Mouse (Mus musculus) embryonic fibroblast, embryonic 13.5 days (primary cell): ENCODE data around the gene Cacna1e. TPM values are rescaled to one million over a fixed set of nuclear protein-coding genes. Genes with fewer than 3 reads are reported as not detected.

Source experiments
- H3K27ac ChIP-seq: 2 replicates; pipeline ENCODE4 v1.5.1; 2012; ENCODE audit warnings: low read length, control low read depth, inconsistent platforms; ENCODE audit not compliant: insufficient read depth
- H3K4me1 ChIP-seq: 2 replicates; pipeline ENCODE4 v1.6.1; 2011; ENCODE audit warnings: low read length; ENCODE audit not compliant: control insufficient read depth, insufficient read depth
- H3K4me3 ChIP-seq: 2 replicates; pipeline ENCODE4 v1.5.1; 2011; ENCODE audit warnings: mild to moderate bottlenecking, control low read depth, low read length; ENCODE audit not compliant: insufficient read depth
- CTCF ChIP-seq: IDR thresholded peaks from 2 replicates; pipeline ENCODE4 v1.5.1; 2011; ENCODE audit warnings: mild to moderate bottlenecking, control low read depth, low read length, moderate library complexity, borderline replicate concordance; ENCODE audit not compliant: insufficient read depth
- POLR2A ChIP-seq: IDR thresholded peaks from 2 replicates; pipeline ENCODE4 v1.6.1; 2011; ENCODE audit warnings: low read depth, mild to moderate bottlenecking, control low read depth, low read length, moderate library complexity
- polyA plus RNA-seq: library from polyadenylated mRNA; stranded (reverse); fragments of >200 nt; gene quantifications from 2 replicates; pipeline ENCODE4 v1.2.4, GENCODE M21; 2011; ENCODE audit warnings: low read depth; ENCODE audit not compliant: missing spikeins, insufficient read length

Gene Cacna1e
- polyA plus RNA-seq, 1 experiment = not detected

DNA sequence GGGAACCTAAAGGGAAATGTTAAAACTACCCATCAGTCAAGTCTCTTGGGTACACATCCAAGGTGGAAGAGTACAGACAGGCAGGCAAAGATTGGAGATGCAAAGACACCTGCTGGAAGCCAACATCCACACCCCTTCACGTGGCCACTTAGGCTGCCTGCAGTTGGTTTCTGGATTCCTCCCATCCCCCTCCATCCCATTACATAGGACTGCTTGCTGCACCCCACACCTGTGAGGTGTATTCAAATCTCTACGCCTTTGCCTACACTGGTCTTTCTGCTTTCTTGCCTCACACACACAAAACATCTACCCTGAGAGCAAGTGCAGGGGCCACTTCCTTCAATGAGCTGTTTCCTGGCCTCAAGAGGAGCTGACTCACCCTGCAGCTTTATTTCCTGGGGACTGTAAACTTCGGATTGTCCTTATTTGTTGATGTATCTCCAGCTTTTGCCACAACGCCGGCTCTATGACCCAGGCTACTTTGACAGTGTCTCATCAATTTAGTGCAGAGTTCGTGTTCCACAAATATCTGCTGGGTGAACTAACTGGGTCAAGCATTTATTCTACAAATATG is 43.2 kb downstream of the Cacna1e start:
- no peak overlapping the region for H3K4me3 ChIP-seq
- TF ChIP-seq POLR2A = no peak
- TF ChIP-seq CTCF = no peak
- no peaks in the 10 kb centered on the region for H3K4me1 ChIP-seq
- H3K27ac ChIP-seq = no peak overlapping the region

DNA sequence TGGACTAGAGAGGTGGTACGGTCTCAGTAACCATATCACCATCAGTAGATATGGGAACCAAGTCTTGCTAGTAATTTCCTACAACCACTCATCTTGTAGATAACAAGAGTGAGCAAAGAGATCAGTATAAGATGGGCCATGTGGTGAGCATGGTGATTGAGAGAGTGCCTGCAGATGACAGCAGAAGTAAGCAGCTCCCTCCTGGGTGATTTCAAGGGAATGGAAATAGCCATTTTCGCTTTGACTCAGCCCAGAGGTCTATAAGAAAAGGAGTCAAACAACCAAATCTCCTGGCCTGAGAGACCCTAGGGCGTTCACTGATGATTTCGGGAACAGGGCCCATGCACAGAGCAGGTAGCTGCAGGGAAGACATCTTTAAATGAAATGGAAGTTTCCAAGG is 45.0 kb downstream of the Cacna1e start:
- TF ChIP-seq POLR2A (no peak), CTCF (no peak)
- no peak overlapping the region for H3K4me3 ChIP-seq
- H3K27ac ChIP-seq = no peak overlapping the region
- no peaks in the 10 kb centered on the region for H3K4me1 ChIP-seq

DNA sequence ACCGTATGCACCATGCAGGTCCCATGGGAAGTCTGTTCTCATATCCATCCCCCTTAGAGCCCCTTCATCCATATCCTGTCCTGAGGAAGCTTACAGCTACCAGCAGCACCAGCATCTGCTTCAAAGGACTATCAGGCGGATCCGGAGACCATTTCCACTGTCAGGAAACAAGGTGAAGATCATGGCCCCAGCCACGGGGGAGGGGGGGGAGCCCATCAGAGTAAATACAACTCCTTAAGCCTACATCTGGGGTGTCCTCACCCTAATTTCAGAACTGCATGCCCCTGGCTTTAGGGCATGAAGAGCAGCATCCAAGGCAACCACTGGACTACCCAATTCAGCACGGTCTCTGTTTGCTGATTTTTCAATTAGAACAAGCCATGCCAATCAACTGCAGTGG is 47.8 kb downstream of the Cacna1e start:
- Histone ChIP-seq H3K27ac (no peak overlapping the region), H3K4me3 (no peak overlapping the region), H3K4me1 (no peaks in the 10 kb centered on the region)
- TF ChIP-seq POLR2A (no peak), CTCF (no peak)

DNA sequence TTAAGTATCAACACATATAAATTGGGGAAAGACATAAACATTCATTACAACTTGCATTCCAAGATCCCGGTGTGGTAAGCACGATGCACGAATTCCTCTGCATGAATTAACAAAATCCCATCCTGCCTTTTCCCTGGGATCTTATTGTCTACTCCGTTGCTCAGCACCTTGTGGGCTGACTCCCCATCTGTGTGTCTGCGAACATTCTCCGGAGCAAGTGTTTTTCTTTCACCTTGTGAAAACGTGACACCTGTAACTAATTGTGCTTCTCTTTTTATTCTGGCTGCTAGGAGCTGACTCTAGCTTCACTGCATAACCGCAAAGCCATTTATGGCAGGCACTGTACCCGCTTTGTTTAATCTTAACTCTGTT is 52.1 kb downstream of the Cacna1e start:
- TF ChIP-seq POLR2A (no peak), CTCF (no peak)
- H3K4me1 ChIP-seq = no peaks in the 10 kb centered on the region

DNA sequence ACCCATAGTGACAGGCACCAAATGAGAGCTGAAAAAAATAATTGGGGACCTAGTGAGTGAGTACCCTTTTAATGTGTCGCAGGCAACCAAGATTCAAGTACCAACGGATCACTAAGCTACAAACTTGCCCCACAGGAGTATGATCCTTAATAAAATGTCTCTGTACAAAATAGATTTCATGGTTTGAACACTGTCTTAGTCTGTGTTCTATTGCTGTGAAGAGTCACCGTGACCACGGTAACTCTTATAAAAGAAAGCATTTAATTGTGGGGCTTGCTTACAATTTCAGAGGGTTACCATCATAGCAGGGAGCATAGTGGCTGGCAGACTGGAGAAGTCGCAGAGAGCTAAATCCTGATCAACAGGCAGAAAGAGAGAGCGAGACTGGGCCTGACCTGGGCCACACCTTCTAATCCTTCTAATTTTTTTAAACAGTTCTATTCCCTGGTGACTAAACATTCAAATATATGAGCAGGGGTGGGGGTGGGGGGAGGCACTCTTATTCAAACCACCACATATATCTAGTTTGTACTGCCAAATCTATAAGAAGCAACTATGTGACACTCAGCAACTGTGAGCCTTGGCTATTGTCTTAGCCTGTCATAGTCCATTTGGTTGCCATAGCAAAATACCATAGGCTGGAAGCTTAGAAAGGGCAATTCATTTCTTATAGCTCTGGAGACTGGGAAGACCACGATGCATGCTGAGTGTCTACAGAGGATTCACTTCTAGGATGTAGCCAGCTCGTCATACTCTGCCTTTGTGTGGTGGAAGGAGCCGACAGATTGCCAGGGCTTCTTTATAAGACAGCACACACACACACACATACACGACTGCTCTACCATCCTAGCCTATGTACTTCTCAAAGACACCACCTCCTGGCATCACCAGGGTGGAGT is 52.8 kb downstream of the Cacna1e start:
- Histone ChIP-seq H3K4me3 (no peak overlapping the region), H3K4me1 (no peaks in the 10 kb centered on the region), H3K27ac (no peak overlapping the region)
- TF ChIP-seq POLR2A (no peak), CTCF (no peak)

More for the DNA sequence above, 52.1 kb downstream of the Cacna1e start:
- no peak overlapping the region for H3K4me3 ChIP-seq
- no peak overlapping the region for H3K27ac ChIP-seq

DNA sequence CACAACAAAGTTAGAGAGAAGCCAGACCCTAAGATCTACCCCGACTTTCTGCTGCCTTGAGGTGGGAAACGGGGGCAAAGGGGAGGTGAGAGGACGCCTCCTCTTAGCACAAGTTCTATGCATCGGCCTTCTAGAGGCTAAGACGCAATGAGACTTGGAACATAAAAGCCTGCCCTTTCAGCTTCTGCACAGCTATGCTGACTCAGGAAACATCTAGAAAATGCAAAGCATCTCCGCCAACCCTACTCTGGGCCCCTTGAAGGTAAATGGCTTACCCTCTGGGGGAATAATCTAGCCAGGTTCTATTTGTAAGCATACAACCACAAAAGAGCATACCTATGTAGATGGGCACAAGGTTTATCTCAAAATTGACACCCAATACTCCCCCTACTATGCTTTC is 54.2 kb downstream of the Cacna1e start:
- Histone ChIP-seq H3K27ac (no peak overlapping the region), H3K4me3 (no peak overlapping the region), H3K4me1 (no peaks in the 10 kb centered on the region)
- TF ChIP-seq CTCF (no peak), POLR2A (no peak)

DNA sequence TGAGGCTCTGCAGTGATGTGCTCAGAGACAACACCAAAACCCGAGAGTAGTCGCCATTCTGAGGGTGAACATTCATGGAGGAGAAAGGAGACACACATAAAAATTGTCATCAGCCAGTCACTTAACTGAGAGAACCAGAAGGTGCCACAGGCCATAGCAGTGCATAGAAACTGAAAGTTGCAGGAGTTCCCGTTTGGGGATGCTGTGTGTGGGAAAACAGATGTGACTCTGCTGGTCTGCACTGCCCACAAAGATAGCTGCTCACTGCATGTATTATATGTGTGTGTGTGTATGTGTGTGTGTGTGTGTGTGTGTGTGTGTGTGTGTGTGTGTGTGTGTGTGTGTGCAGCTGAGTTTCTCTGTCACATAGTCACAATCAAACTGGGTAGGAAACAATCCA is 61.2 kb downstream of the Cacna1e start:
- Histone ChIP-seq H3K4me1 (no peaks in the 10 kb centered on the region), H3K27ac (no peak overlapping the region), H3K4me3 (no peak overlapping the region)
- no peak for TF ChIP-seq POLR2A
- no peak for TF ChIP-seq CTCF

DNA sequence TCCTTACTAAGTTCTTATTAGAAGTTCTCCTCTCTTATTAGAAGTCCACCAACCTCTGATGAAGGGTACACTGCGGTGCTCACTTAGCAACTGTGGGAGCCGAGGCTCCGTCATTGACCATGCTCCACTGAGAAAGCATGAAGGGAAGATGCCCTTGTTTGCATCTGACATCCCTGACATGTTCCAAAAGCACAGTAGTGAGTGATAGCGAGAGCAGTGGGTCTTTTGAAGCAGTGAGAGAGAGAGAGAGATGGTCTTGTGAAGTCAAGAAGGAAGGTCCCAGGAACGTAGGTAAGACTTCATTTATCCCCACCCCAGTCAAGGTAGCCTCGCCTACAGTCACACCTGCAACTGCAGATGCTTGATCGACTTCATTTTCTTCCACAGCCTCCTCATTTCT is 63.9 kb downstream of the Cacna1e start:
- TF ChIP-seq POLR2A (no peak), CTCF (no peak)
- no peak overlapping the region for H3K27ac ChIP-seq
- no peaks in the 10 kb centered on the region for H3K4me1 ChIP-seq
- no peak overlapping the region for H3K4me3 ChIP-seq

DNA sequence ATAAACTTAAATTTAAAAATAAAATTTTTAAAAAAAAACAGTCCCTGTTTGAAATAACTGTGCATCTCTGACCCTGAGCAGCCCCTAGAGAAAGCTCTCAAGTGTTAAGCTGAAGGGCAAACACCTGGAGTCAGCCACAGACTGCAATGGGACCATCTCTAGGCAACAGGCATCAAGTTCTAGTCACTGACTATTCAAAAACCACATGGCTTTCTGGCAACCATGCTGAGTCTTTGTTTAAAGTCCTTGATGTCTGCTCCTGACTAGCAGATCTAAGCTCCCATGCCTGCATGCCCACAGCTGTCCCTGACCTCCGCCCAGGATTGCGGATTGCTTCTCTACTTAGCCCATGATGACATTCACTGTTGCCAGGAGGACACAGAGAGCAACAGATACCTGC is 64.3 kb downstream of the Cacna1e start:
- TF ChIP-seq POLR2A = no peak
- no peak for TF ChIP-seq CTCF
- H3K4me3 ChIP-seq = no peak overlapping the region

DNA sequence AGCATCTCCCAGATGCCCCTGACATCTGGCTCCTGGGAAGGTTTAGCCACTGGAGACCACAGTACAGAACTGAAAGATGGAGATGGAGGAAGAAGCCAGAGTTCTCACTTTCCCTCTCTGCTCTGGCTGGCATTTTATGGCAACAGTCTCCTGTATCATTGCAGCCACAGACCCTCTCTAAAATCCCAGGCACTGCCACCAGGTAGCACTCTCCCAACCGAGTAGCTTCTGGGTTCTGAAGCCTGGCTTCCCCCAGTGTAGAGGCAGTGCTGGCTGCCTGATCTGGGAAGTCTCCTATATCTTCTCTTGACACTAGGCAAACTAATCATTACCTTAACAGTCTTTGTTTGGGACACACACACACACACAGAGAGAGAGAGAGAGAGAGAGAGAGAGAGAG is 65.6 kb downstream of the Cacna1e start:
- TF ChIP-seq CTCF = no peak
- no peak for TF ChIP-seq POLR2A
- no peak overlapping the region for H3K27ac ChIP-seq
- H3K4me1 ChIP-seq = no peaks in the 10 kb centered on the region
- no peak overlapping the region for H3K4me3 ChIP-seq

More for the DNA sequence above, 64.3 kb downstream of the Cacna1e start:
- Histone ChIP-seq H3K27ac (no peak overlapping the region), H3K4me1 (no peaks in the 10 kb centered on the region)
